18 mouse cellular contexts compared by ENCODE assay signal in genomic region chr19:3182625-3183024, GRCm38 (mm10).
A peak's percentile ranks its signal among the peaks of the same experiment; 100 is the strongest.
DNase-seq lines count a peak whose midpoint lies in the region; ATAC-seq and TF ChIP-seq lines count a peak whose summit lies in the region.
"Had no signal": no experiment of that assay in that cellular context is flagged by ENCODE, and none has a peak within 500 bp of the region (broad histone marks: within the 10 kb centered on the region; RNA-seq: fewer than 3 reads in every experiment).

No protein-coding gene starts in this region.

- H3K27me3 ChIP-seq in liver, adult 2 months (ENCODE audit: control insufficient read depth, insufficient read depth, low read length): no peaks in the 10 kb centered on the region
- no peaks in the 10 kb centered on the region for H3K27me3 ChIP-seq in liver, embryonic 11.5 days (replicated peaks; ENCODE audit: control insufficient read depth, insufficient read depth, low read length)
- H3K27me3 ChIP-seq: CH12.LX, Patski had no signal

- no peaks in the 10 kb centered on the region for H3K36me3 ChIP-seq in liver, adult 2 months (ENCODE audit: control insufficient read depth, insufficient read depth, low read length)
- no peaks in the 10 kb centered on the region for H3K36me3 ChIP-seq in liver, embryonic 11.5 days (ENCODE audit: control insufficient read depth, insufficient read depth, low read length)
- H3K36me3 ChIP-seq: G1E had no signal

- no peak overlapping the region for H3K4me2 ChIP-seq in liver, embryonic 11.5 days

- TF ChIP-seq POLR2A in liver, adult 2 months (IDR thresholded peaks at IDR 0.05; ENCODE audit: extremely low read depth, insufficient read depth, low read length): no peak

- DNase-seq in liver, adult 2 months (ENCODE audit: extremely low read depth, low read depth, low spot score): peak; percentile 83
- no peak for DNase-seq in liver, embryonic 11.5 days (ENCODE audit: low spot score)
- DNase-seq: adrenal gland, adult 2 months; adrenal gland, adult 8-10 months; adrenal gland, postnatal 10 days; adrenal gland, postnatal 14 days; adrenal gland, postnatal 25 days; adrenal gland, postnatal 36 days; B cell, adult 2 months; cerebellum, adult 11 months; cerebellum, adult 11-12 months; cerebellum, adult 18-20 months; cerebellum, adult 2 months had no signal

- H3K4me3 ChIP-seq in liver, adult 2 months (ENCODE audit: insufficient read depth, low read depth, low read length): no peak overlapping the region
- H3K4me3 ChIP-seq in liver, embryonic 11.5 days (ENCODE audit: low read depth, low read length): no peak overlapping the region

- H3K9ac ChIP-seq in liver, adult 2 months (ENCODE audit: low read depth, low read length): no peak overlapping the region
- H3K9ac ChIP-seq in liver, embryonic 11.5 days (ENCODE audit: low read depth, low read length): no peak overlapping the region

- ATAC-seq in liver, embryonic 11.5 days (replicated peaks; ENCODE audit: low FRiP score): no peak
- ATAC-seq: activated CD4-positive, CD25-positive, alpha-beta regulatory T cell, adult 4 months; CD4-positive, CD25-positive, alpha-beta regulatory T cell, adult 4 months; Patski had no signal

- 34% methylated on average over 2 of the region's 2 CpGs for WGBS in liver, adult 2 months
- WGBS in liver, embryonic 11.5 days: 52% methylated on average over 2 of the region's 2 CpGs

- no peak overlapping the region for H3K27ac ChIP-seq in liver, adult 2 months (replicated peaks; ENCODE audit: insufficient read depth, low read depth, low read length)
- H3K27ac ChIP-seq in liver, embryonic 11.5 days (ENCODE audit: low read depth, low read length): no peak overlapping the region

- no peak for TF ChIP-seq CTCF in liver, adult 2 months (IDR thresholded peaks at IDR 0.05; ENCODE audit: low read depth, low read length)

- no peaks in the 10 kb centered on the region for H3K79me2 ChIP-seq in liver, adult 2 months (ENCODE audit: control insufficient read depth, insufficient read depth, low read length)

- H3K9me3 ChIP-seq in liver, embryonic 11.5 days (ENCODE audit: control insufficient read depth, low read length): no peaks in the 10 kb centered on the region
- H3K9me3 ChIP-seq: G1E had no signal

- H3K4me1 ChIP-seq in liver, adult 2 months (ENCODE audit: control insufficient read depth, insufficient read depth, low read length): no peaks in the 10 kb centered on the region
- H3K4me1 ChIP-seq in liver, embryonic 11.5 days (replicated peaks; ENCODE audit: control insufficient read depth, insufficient read depth, low read length): no peaks in the 10 kb centered on the region
